ENCODE assay signal across 25 mouse cellular contexts in the genomic region with DNA sequence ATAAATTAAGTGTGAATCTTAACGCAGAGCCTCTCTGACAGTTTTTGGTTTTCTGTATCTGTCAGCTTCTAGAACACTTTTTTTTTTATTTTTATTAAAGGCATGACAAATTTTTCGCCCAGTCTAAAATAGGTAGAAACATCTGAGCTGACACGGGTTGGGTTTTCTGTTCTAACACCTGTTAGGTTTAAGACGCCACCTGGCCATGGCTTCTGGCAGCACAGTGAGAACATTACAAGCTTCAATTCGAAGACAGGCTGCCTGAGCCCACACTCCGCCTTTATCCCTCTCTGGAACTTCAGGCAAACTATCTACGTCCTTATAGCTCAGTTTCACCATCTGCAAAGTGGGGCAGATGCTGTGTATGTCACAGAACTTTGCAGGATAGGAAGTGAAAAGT.
"Had no signal": no experiment of that assay in that cellular context is flagged by ENCODE, and none has a peak within 500 bp of the region (broad histone marks: within the 10 kb centered on the region; RNA-seq: fewer than 3 reads in every experiment).

No protein-coding gene starts in this region.

- DNase-seq: gastrocnemius, adult 2 months; gastrocnemius, postnatal 10 days; gastrocnemius, postnatal 25 days; heart, adult 18-20 months; heart, postnatal 10 days; heart, postnatal 4 days; kidney, adult 11 months; kidney, adult 2 months; kidney, adult 9 months; kidney, postnatal 14 days; kidney, postnatal 36 days; left cerebral cortex, postnatal 4 days had no signal

- H3K9me3 ChIP-seq: heart, embryonic 10.5 days; heart, embryonic 12.5 days; hindbrain, embryonic 13.5 days; hindbrain, embryonic 15.5 days; kidney, embryonic 15.5 days; limb, embryonic 13.5 days; limb, embryonic 15.5 days; liver, embryonic 12.5 days had no signal

- H3K4me1 ChIP-seq: heart, embryonic 10.5 days; heart, embryonic 12.5 days; hindbrain, embryonic 15.5 days; kidney, embryonic 15.5 days; limb, embryonic 13.5 days; limb, embryonic 15.5 days; liver, embryonic 12.5 days had no signal

- H3K27me3 ChIP-seq: heart, embryonic 12.5 days; hindbrain, embryonic 13.5 days; hindbrain, embryonic 15.5 days; kidney, embryonic 15.5 days; limb, embryonic 13.5 days; limb, embryonic 15.5 days; liver, embryonic 12.5 days had no signal

- H3K27ac ChIP-seq: gastrocnemius, adult 2 months; heart, embryonic 10.5 days; hindbrain, embryonic 13.5 days; hindbrain, embryonic 15.5 days; hindbrain, postnatal 0 days; kidney, embryonic 15.5 days; kidney, postnatal 0 days; left cerebral cortex, adult 2 months; limb, embryonic 13.5 days; limb, embryonic 15.5 days; liver, embryonic 12.5 days; liver, embryonic 14.5 days had no signal

- H3K4me2 ChIP-seq: heart, embryonic 12.5 days; hindbrain, embryonic 13.5 days; hindbrain, embryonic 15.5 days; kidney, embryonic 15.5 days; limb, embryonic 13.5 days; limb, embryonic 15.5 days; liver, embryonic 12.5 days had no signal

- H3K4me3 ChIP-seq: gastrocnemius, adult 2 months; heart, embryonic 10.5 days; heart, embryonic 12.5 days; hindbrain, embryonic 13.5 days; hindbrain, embryonic 15.5 days; kidney, embryonic 15.5 days; left cerebral cortex, adult 2 months; limb, embryonic 13.5 days; limb, embryonic 15.5 days; liver, embryonic 12.5 days had no signal

- ATAC-seq: hindbrain, postnatal 0 days; intestine, embryonic 16.5 days; liver, embryonic 12.5 days had no signal

- H3K9ac ChIP-seq: heart, embryonic 12.5 days; hindbrain, embryonic 13.5 days; hindbrain, embryonic 15.5 days; kidney, embryonic 15.5 days; limb, embryonic 13.5 days; limb, embryonic 15.5 days; liver, embryonic 12.5 days; liver, embryonic 14.5 days had no signal

- H3K36me3 ChIP-seq: heart, embryonic 10.5 days; heart, embryonic 12.5 days; hindbrain, embryonic 13.5 days; hindbrain, embryonic 15.5 days; kidney, embryonic 15.5 days; limb, embryonic 13.5 days; limb, embryonic 15.5 days; liver, embryonic 12.5 days had no signal
